Mouse (Mus musculus): ENCODE results near the gene Ptgr1. TPM values are rescaled to one million over a fixed set of nuclear protein-coding genes. Genes with fewer than 3 reads are reported as not detected.

The Ptgr1 gene
- 13.5 and 14.8 TPM in 2 replicates for polyA plus RNA-seq (2016; fragmentation: Nextera tagmentation; extraction: Ambion mirVana)

DNA sequence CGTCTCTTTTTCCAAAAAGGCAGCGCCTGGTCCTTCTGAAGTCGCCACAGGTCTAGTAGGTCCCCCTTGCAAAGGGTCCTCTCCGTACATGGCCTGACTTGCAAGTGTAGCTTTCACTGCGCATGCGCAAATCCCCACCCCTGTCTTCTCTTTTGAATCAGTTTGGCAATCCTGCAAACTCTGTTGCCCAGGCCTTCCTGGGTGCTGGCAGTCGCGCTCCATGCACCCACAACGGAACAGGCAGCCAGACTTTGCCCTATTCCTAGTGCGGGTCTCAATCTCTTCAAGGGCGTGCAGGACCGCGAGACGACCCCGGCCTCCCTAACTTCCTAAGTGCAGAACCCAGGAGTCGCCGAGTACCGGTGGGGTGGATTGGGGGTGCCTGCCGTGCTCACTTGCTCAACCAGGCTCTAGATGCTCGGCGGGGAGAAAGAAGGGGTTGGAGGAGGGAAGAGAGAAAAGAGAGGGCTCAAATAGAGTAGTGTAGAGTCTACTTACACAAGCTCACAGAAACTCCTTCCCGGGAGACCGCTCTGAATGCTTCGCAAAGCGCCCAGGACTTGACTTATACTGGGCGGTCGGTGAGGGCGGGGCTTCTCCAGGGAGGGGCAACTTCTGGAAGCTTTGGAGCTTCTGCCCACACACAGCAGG, at the start of gene Ptgr1:
TSS of gene Ptgr1 (minus strand) at position 580 of the 651 bp plus-strand sequence.
- Histone ChIP-seq H3K9me3 (no peaks in the 10 kb centered on the region), H3K27me3 (ENCODE audit: insufficient read depth, poor library complexity, severe bottlenecking) (peaks cover 4% of the 10 kb centered on the region; the same call in 1 of the 2 replicates), H3K4me3 (peak within 1 kb of the TSS; percentile 71), H3K36me3 (no peaks in the 10 kb centered on the region), H3K4me1 (replicated peaks) (peaks cover 12% of the 10 kb centered on the region), H3K27ac (peak within 1 kb of the TSS; percentile 82)
- 1% methylated on average over 28 of the region's 28 CpGs for WGBS
- peak; percentile 87 for DNase-seq (ENCODE audit: low spot score)

DNA sequence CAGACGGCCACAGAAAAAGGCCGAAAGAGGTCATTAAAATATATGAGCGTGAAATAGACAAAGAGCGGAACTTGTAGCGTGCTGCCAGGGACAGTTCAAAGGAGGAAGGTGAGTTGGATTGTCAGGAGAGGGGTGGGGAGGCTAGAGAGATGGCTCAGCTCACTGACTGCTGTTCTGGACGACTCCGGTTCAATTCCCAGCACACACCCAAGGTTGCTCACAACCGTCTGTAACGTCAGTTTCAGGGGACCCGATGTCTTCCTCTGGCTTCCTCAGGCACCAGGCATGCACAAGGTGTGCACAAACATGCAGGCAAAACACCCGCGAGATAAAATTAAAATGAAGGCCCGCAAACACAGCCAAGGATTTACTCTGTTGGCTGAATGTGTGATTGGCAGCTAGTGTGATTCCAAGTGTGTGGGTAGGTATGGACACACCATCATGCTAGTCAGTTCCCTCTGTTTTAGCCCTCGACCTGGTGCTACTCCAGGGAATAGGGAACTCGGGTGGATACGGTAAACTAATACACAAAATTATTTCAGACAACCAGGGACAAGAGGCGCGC, 48.9 kb upstream of the Ptgr1 start:
- H3K27me3 ChIP-seq (ENCODE audit: insufficient read depth, poor library complexity, severe bottlenecking) = no peaks in the 10 kb centered on the region
- 64% methylated on average over 18 of the region's 18 CpGs for WGBS
- peak overlapping the region; percentile 93 for H3K27ac ChIP-seq
- H3K9me3 ChIP-seq = peaks cover 10% of the 10 kb centered on the region; the same call in 1 of the 2 replicates
- H3K4me3 ChIP-seq = peak overlapping the region; percentile 84
- H3K36me3 ChIP-seq = peaks cover 16% of the 10 kb centered on the region; the same call in 1 of the 2 replicates
- DNase-seq (ENCODE audit: low spot score) = no peak
- peaks cover 15% of the 10 kb centered on the region; the same call in 1 of the 2 replicates for H3K4me1 ChIP-seq (replicated peaks)

DNA sequence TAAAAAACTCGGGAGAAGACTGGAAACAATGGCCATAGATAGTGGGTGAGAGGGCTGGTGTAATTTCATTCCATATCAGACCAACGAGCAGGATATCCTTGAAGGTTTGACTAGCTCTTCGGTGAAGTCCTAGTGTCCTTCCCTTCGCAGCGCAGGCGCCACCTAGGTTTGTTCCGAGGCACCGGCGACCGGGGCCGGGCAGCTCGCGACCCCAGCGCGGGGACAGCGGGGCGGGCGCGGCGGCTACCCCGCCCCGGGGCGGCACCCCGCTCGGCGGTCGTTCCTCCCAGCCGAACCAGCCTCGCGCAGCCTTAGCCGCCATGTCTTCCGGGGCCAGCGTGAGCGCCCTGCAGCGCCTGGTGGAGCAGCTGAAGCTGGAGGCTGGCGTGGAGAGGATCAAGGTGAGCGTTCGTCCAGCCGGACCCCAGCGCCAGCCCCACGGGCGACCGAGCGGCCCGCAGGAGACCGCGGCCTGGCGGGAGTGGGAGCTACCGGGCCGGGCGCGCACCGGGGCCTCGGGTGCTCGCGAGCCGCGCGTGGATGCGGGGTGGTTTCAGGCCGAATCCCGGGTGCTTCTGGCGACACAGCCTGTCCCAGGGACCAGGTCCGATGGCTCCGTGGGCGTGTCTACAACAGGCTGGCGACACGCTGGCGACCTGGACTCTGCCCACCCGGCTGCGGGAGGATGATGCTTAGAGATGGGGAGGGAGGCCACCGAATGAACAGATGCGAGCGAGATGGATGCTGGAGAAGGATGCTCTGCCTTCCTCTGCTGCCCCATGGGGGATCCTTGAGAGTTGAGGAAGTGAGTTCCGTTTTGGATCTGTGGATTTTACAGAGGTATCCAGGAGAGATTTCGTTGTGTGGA, 48.2 kb upstream of the Ptgr1 start, which contains the start of gene Gng10:
TSS of gene Gng10 (plus strand) at position 171 of the 868 bp plus-strand sequence.
- H3K4me3 ChIP-seq = peak within 1 kb of the TSS; percentile 84
- WGBS = 5% methylated on average over 76 of the region's 76 CpGs
- H3K9me3 ChIP-seq = peaks cover 10% of the 10 kb centered on the region; the same call in 1 of the 2 replicates
- H3K4me1 ChIP-seq (replicated peaks) = peaks cover 15% of the 10 kb centered on the region; the same call in 1 of the 2 replicates
- peaks cover 10% of the 10 kb centered on the region; the same call in 1 of the 2 replicates for H3K36me3 ChIP-seq
- peak; percentile 68 for DNase-seq (ENCODE audit: low spot score)
- H3K27ac ChIP-seq = peak within 1 kb of the TSS; percentile 93
- H3K27me3 ChIP-seq (ENCODE audit: insufficient read depth, poor library complexity, severe bottlenecking) = no peaks in the 10 kb centered on the region

DNA sequence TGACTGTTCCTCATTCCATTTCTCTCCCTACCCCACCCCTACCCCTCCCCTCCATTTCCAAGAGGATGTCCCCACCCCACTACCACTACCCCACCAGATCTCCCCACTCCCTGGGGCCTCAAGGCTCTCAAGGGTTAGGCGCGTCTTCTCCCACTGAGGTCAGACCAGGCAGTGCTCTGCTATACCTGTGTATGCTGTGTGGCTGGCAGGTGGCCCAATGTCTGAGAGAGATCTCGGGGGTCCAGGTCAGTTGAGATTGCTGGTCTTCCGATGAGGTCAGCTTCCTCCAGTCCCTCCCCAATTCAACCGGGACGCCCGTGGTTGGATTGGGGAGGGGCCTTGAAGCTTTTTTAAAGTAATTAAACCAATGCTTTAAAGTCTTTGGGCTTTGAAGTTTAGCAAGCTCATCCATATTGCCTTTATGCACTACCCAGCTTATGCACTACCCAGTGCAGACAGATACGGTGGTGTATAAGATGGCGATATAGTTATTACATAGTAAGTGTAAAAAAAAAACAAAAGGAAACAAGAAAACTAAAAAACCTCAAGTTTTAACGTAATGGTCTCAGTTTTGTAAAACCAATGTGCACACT, 47.5 kb upstream of the Ptgr1 start:
- H3K36me3 ChIP-seq = peaks cover 5% of the 10 kb centered on the region; the same call in 1 of the 2 replicates
- H3K27ac ChIP-seq = no peak overlapping the region
- H3K4me1 ChIP-seq (replicated peaks) = peaks cover 15% of the 10 kb centered on the region; the same call in 1 of the 2 replicates
- no peak for DNase-seq (ENCODE audit: low spot score)
- no peaks in the 10 kb centered on the region for H3K27me3 ChIP-seq (ENCODE audit: insufficient read depth, poor library complexity, severe bottlenecking)
- H3K9me3 ChIP-seq = peaks cover 10% of the 10 kb centered on the region; the same call in 1 of the 2 replicates
- H3K4me3 ChIP-seq = peak overlapping the region; percentile 84
- WGBS = 82% methylated on average over 10 of the region's 10 CpGs

DNA sequence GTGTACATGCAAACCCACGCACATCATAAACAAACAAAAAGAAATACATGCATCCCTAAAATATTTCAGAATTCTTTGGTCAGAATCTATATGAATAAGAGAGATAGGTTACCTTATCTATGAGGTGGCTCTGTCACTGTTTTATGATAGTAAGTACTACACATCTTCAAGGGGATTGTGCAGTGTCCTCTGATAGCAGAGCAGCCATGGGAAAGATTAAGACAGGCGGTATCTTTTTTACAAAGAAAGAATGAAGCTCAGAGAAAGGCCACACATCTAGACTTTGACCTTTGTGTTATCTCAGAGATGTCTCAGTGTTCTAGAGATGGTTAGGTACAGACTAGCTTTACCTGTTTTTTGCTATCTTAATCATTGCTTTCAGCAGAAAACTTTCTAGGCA, 30.0 kb upstream of the Ptgr1 start:
- Histone ChIP-seq H3K27ac (no peak overlapping the region), H3K4me1 (replicated peaks) (no peaks in the 10 kb centered on the region), H3K36me3 (peaks cover 50% of the 10 kb centered on the region), H3K4me3 (no peak overlapping the region), H3K9me3 (no peaks in the 10 kb centered on the region), H3K27me3 (ENCODE audit: insufficient read depth, poor library complexity, severe bottlenecking) (no peaks in the 10 kb centered on the region)
- 88% methylated on average over 2 of the region's 2 CpGs for WGBS
- no peak for DNase-seq (ENCODE audit: low spot score)

DNA sequence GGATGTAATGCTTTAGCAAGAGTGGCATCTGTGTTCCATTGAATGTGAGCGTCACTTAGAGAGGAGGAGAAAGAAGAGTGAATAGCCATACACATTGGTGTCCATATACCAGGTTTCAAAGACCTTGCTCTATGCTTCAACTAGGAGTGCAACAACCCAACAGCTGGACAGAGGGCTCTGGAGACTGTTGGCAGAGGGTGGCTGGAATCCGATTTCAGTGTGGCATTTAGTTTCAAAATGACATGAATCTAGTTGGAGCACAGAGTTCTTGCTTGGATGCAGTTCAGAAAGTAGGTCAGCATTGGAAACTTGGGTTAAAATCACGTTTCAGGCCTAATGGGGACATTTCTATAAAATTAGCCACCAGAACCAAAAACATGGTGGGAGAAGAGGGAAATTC, 28.3 kb upstream of the Ptgr1 start:
- no peak for DNase-seq (ENCODE audit: low spot score)
- H3K27me3 ChIP-seq (ENCODE audit: insufficient read depth, poor library complexity, severe bottlenecking) = no peaks in the 10 kb centered on the region
- H3K27ac ChIP-seq = no peak overlapping the region
- H3K4me3 ChIP-seq = no peak overlapping the region
- H3K36me3 ChIP-seq = peaks cover 39% of the 10 kb centered on the region
- H3K4me1 ChIP-seq (replicated peaks) = no peaks in the 10 kb centered on the region
- WGBS = 89% methylated on average over 3 of the region's 3 CpGs
- no peaks in the 10 kb centered on the region for H3K9me3 ChIP-seq

DNA sequence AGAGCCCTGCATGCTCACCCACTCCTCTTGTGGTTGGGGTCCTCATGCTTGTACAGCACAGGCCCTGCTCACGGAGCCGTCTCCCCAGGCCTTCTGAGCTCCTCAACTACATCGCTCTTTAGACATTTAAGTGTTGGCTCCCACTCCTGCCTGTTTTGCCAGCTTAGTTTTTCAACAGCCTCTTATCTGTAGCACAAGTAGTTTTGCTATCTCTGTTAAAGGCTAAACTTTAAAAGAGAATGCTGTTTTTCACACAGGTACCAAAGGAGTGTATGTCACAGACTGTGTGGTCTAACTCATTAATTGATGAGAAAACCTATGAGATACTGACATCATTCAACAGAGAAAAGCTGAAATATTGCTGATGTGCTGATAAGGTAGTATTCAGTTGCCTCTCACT, 24.5 kb upstream of the Ptgr1 start:
- no peaks in the 10 kb centered on the region for H3K27me3 ChIP-seq (ENCODE audit: insufficient read depth, poor library complexity, severe bottlenecking)
- no peak overlapping the region for H3K4me3 ChIP-seq
- no peak overlapping the region for H3K27ac ChIP-seq
- no peak for DNase-seq (ENCODE audit: low spot score)
- WGBS = 93% methylated on average over 3 of the region's 3 CpGs
- H3K36me3 ChIP-seq = peaks cover 13% of the 10 kb centered on the region; the same call in 1 of the 2 replicates
- H3K4me1 ChIP-seq (replicated peaks) = 0 out of 2 replicates have a peak, but pooled peaks cover 6% of the 10 kb centered on the region
- no peaks in the 10 kb centered on the region for H3K9me3 ChIP-seq

DNA sequence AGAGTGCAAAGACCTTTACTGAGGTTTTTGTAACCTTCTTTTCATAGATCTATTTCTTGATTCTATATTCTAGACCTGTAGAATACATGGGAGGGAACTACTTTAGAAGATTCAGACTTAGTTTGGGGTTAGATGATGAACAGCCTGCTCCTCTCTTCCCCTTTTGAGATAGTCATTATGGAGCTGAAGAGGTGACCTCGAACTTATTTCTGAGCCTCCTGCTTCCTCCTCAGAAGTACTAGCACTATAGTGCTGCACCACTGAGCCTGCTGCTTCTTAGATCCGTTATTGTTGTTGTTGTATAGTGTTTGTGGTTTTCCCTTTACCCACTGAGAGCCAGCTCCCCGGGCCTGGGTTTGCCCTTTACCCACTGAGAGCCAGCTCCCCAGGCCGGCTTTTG, 22.8 kb upstream of the Ptgr1 start:
- no peak for DNase-seq (ENCODE audit: low spot score)
- no peaks in the 10 kb centered on the region for H3K27me3 ChIP-seq (ENCODE audit: insufficient read depth, poor library complexity, severe bottlenecking)
- WGBS = 64% methylated on average over 4 of the region's 4 CpGs

DNA sequence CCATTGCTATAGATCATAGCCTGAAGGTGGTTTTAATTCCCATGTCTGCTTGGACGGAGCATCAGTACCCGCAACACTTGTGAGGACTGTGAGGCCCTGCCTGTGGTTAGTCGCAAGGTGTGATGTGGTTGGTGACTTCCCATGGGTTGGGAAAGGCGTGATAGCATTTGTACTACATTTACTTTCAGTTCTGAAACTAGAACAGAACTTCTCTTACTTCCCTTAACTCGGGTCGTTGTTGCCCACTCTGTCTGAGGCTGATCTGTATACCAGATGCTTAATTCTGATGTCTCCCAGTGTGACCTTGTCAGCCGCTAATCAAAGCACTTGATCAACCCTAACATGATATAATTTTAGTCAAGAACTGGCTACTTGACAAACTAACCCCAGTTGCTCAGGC, 22.3 kb upstream of the Ptgr1 start:
- Histone ChIP-seq H3K36me3 (0 out of 2 replicates have a peak, but pooled peaks cover 7% of the 10 kb centered on the region), H3K4me1 (replicated peaks) (peaks cover 28% of the 10 kb centered on the region)
- WGBS = 91% methylated on average over 7 of the region's 7 CpGs

More for the DNA sequence above, 22.8 kb upstream of the Ptgr1 start:
- no peaks in the 10 kb centered on the region for H3K9me3 ChIP-seq
- H3K27ac ChIP-seq = no peak overlapping the region
- no peak overlapping the region for H3K4me3 ChIP-seq
- 0 out of 2 replicates have a peak, but pooled peaks cover 8% of the 10 kb centered on the region for H3K36me3 ChIP-seq
- peaks cover 23% of the 10 kb centered on the region for H3K4me1 ChIP-seq (replicated peaks)

DNA sequence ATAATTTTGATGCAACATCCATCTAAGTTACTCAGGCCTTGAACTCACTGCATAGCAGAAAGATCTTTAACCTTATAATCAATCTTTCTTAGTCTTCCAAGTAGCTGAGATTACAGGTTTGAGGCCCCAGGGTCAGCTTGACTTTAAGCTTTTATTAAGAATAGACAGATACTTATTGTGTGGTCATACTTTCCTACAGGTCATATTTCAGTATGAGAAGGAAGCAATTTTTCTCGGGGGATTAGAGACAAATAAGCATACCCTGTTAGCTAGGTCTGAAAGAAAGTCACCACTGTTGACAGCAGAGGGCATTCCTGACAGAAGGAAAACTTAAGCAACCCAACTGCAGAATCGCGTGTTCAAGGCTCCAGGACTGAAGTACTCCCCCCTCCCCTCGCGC, 21.1 kb upstream of the Ptgr1 start:
- Histone ChIP-seq H3K9me3 (no peaks in the 10 kb centered on the region), H3K36me3 (no peaks in the 10 kb centered on the region), H3K4me3 (no peak overlapping the region), H3K4me1 (replicated peaks) (peaks cover 40% of the 10 kb centered on the region), H3K27me3 (ENCODE audit: insufficient read depth, poor library complexity, severe bottlenecking) (no peaks in the 10 kb centered on the region), H3K27ac (no peak overlapping the region)
- no peak for DNase-seq (ENCODE audit: low spot score)
- 84% methylated on average over 5 of the region's 5 CpGs for WGBS

More for the DNA sequence above, 22.3 kb upstream of the Ptgr1 start:
- no peaks in the 10 kb centered on the region for H3K9me3 ChIP-seq
- no peak overlapping the region for H3K4me3 ChIP-seq
- H3K27ac ChIP-seq = no peak overlapping the region
- DNase-seq (ENCODE audit: low spot score) = no peak
- no peaks in the 10 kb centered on the region for H3K27me3 ChIP-seq (ENCODE audit: insufficient read depth, poor library complexity, severe bottlenecking)

DNA sequence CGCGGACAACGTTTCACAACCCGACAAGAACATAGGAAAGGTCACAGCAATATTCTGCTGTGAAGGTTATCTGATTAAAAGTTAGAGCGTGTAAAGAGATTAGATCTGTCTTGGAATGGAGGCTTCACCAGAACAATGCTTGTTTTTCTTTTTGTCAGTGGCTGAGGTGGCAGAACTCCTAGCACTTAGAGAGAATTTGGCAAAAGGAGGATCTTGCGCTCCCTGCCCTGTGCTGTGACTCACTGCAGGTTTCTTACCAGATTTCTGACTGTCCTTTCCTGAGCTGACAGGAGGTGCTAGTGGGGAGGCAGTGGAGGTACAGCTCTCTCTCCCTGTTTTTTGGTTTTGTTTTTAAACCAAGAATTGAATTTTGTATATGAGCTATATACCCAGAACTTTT, 20.1 kb upstream of the Ptgr1 start:
- 81% methylated on average over 6 of the region's 6 CpGs for WGBS
- H3K9me3 ChIP-seq = no peaks in the 10 kb centered on the region
- H3K4me3 ChIP-seq = no peak overlapping the region
- no peaks in the 10 kb centered on the region for H3K36me3 ChIP-seq
- no peak for DNase-seq (ENCODE audit: low spot score)
- H3K4me1 ChIP-seq (replicated peaks) = peaks cover 46% of the 10 kb centered on the region
- H3K27me3 ChIP-seq (ENCODE audit: insufficient read depth, poor library complexity, severe bottlenecking) = no peaks in the 10 kb centered on the region
- no peak overlapping the region for H3K27ac ChIP-seq

DNA sequence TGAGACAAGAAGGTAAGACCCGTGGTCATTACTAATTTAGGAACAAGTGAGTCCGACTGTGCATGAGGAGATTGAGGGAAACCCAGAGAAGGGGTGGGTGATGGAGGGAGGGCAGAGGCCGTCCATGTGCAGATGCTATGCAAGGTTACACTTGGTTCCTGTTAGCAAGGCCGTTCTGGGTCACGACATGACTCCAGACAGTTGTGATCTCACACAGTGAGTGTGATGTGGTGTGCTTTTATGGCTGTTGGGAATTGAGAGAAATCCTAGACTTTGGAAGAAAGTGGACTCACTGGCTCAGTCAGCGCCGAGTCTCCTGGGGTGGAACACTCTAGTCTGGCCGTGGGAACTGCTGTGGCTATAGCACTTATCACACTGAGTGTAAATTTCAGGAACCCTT, 19.3 kb upstream of the Ptgr1 start:
- H3K27me3 ChIP-seq (ENCODE audit: insufficient read depth, poor library complexity, severe bottlenecking) = no peaks in the 10 kb centered on the region
- H3K4me1 ChIP-seq (replicated peaks) = peaks cover 46% of the 10 kb centered on the region
- WGBS = 65% methylated on average over 8 of the region's 8 CpGs
- H3K4me3 ChIP-seq = no peak overlapping the region
- no peaks in the 10 kb centered on the region for H3K36me3 ChIP-seq
- peak; percentile 9 for DNase-seq (ENCODE audit: low spot score)
- no peaks in the 10 kb centered on the region for H3K9me3 ChIP-seq
- H3K27ac ChIP-seq = no peak overlapping the region
